Mouse (Mus musculus): ENCODE data around the gene Zer1.
"Not testable (repeated sequence)": the region's sequence is repeated elsewhere in the genome, so short reads cannot be mapped to it uniquely, and the experiment has no call there.

DNA sequence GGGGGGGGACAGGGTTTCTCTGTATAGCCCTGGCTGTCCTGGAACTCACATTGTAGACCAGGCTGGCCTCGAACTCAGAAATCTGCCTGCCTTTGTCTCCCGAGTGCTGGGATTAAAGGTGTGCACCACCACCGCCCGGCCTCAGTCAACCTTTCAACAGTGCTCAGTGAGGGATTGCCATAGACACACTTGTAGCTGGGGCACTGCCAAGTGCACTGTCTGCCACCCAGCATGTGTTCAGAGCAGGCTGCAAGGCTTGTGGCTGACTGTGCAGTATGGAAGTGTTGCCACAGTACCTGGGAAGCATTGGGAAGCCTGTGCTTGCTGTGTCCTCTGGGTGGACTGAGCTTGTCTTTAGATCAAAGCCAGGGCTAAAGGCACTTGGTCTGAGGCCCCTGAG lies 15.6 kb upstream of the Zer1 start:
- not testable (repeated sequence) for TF ChIP-seq CTCF (conservative IDR thresholded peaks at IDR 0.05; ENCODE audit: low read length); POU5F1 (IDR thresholded peaks at IDR 0.05; ENCODE audit: borderline replicate concordance, low read length); NANOG (IDR thresholded peaks at IDR 0.05; ENCODE audit: borderline replicate concordance, low read length)

Measured in E14TG2a.4 (cell line).